Mouse (Mus musculus) gastrocnemius, adult 18-20 months (tissue): ENCODE data around the gene 2410004B18Rik. TPM values are rescaled to one million over a fixed set of nuclear protein-coding genes. Genes with fewer than 3 reads are reported as not detected.
"Not testable (repeated sequence)": the region's sequence is repeated elsewhere in the genome, so short reads cannot be mapped to it uniquely, and the experiment has no call there.

Experiments
- DNase-seq: peaks from one replicate; pipeline ENCODE4 v3.0.0; 2021; ENCODE audit warnings: low spot score
- long read RNA-seq, 2 experiments: library from polyadenylated mRNA; stranded (forward); transcript quantifications; one replicate each; pipeline ENCODE4 v2.0.0; 2021
- total RNA-seq, 2 experiments: library from RNA; stranded (reverse); gene quantifications; 2 replicates each; pipeline ENCODE4 v1.2.3; 2021

2410004B18Rik gene
- total RNA-seq: 10 to 100 TPM; 17.3 to 19.5 TPM
- long read RNA-seq, experiment 1, transcript 2410004B18Rik-201 (3 exons, 1,547 nt): major isoform, 23 of 29 reads
- long read RNA-seq, experiment 1, partial matches to known transcripts: 0 of 29 reads
- long read RNA-seq, experiment 1, other reads (novel, unspliced or antisense): 2 of 29 reads
- long read RNA-seq, experiment 2, transcript 2410004B18Rik-207 (3 exons, 724 nt): minor isoform, 6 of 45 reads
- long read RNA-seq, experiment 2, transcript 2410004B18Rik-201 (3 exons, 1,547 nt): major isoform, 39 of 45 reads
- long read RNA-seq, experiment 2, partial matches to known transcripts: 0 of 45 reads
- long read RNA-seq, experiment 2, other reads (novel, unspliced or antisense): 0 of 45 reads

- DNase-seq: peak; percentile 92
Measured at GRCm38 (mm10) chr3:145937505-145938404, at the start of gene 2410004B18Rik. Gene 2410004B18Rik, plus strand, starts transcription at chr3:145938014.

- DNase-seq: no peak
Measured at GRCm38 (mm10) chr3:145890346-145891132, 47.3 kb upstream of the 2410004B18Rik start.

GRCm38 (mm10) chr3:145892451-145892850 is 45.4 kb upstream of the 2410004B18Rik start:
- DNase-seq: no peak

GRCm38 (mm10) chr3:145894131-145894530 is 43.7 kb upstream of the 2410004B18Rik start:
- no peak for DNase-seq

- peak; percentile 84 for DNase-seq
Measured at GRCm38 (mm10) chr3:145897749-145898148, 40.1 kb upstream of the 2410004B18Rik start.

GRCm38 (mm10) chr3:145899832-145900231 is 38.0 kb upstream of the 2410004B18Rik start:
- peak; percentile 75 for DNase-seq

GRCm38 (mm10) chr3:145903530-145903929 is 34.3 kb upstream of the 2410004B18Rik start:
- no peak for DNase-seq

GRCm38 (mm10) chr3:145904850-145905776 is 32.7 kb upstream of the 2410004B18Rik start:
- DNase-seq: peak; percentile 54

- no peak for DNase-seq
Measured at GRCm38 (mm10) chr3:145906582-145906981, 31.2 kb upstream of the 2410004B18Rik start.

GRCm38 (mm10) chr3:145912512-145912911 is 25.3 kb upstream of the 2410004B18Rik start:
- no peak for DNase-seq

GRCm38 (mm10) chr3:145913263-145913662 is 24.6 kb upstream of the 2410004B18Rik start:
- no peak for DNase-seq

GRCm38 (mm10) chr3:145913942-145914341 is 23.9 kb upstream of the 2410004B18Rik start:
- DNase-seq: not testable (repeated sequence)

GRCm38 (mm10) chr3:145916374-145916773 is 21.4 kb upstream of the 2410004B18Rik start:
- DNase-seq: no peak

- DNase-seq: no peak
Measured at GRCm38 (mm10) chr3:145916826-145917225, 21.0 kb upstream of the 2410004B18Rik start.

- DNase-seq: no peak
Measured at GRCm38 (mm10) chr3:145922019-145922854, 15.6 kb upstream of the 2410004B18Rik start, which contains the start of gene Bcl10. Gene Bcl10, plus strand, starts transcription at chr3:145922804.

- DNase-seq: no peak
Measured at GRCm38 (mm10) chr3:145922971-145923370, 14.8 kb upstream of the 2410004B18Rik start.

- DNase-seq: peak; percentile 99
Measured at GRCm38 (mm10) chr3:145923874-145924577, 13.8 kb upstream of the 2410004B18Rik start.

- peak; percentile 30 for DNase-seq
Measured at GRCm38 (mm10) chr3:145924649-145925337, 13.0 kb upstream of the 2410004B18Rik start.
